Comparison of ENCODE assay signal across 9 mouse cellular contexts in genomic region chr2:33316516-33316915, GRCm38 (mm10). TPM values are rescaled to one million over a fixed set of nuclear protein-coding genes. Genes with fewer than 3 reads are reported as not detected.
DNase-seq lines count a peak whose midpoint lies in the region; ATAC-seq lines count a peak whose summit lies in the region.
"Had no signal": no experiment of that assay in that cellular context is flagged by ENCODE, and none has a peak within 500 bp of the region (broad histone marks: within the 10 kb centered on the region; RNA-seq: fewer than 3 reads in every experiment).

No protein-coding gene starts in this region.

- 10% methylated on average over 7 of the region's 7 CpGs for WGBS in midbrain, embryonic 11.5 days

- H3K4me3 ChIP-seq in midbrain, embryonic 11.5 days (ENCODE audit: low read depth, low read length), result no peak overlapping the region

- ATAC-seq in midbrain, embryonic 11.5 days (ENCODE audit: low FRiP score), result peak; percentile 96

- 0 out of 2 replicates have a peak overlapping the region, but pooled peaks have one; percentile 18 for H3K9ac ChIP-seq in midbrain, embryonic 11.5 days (ENCODE audit: low read length)

- no peaks in the 10 kb centered on the region for H3K9me3 ChIP-seq in midbrain, embryonic 11.5 days (ENCODE audit: control insufficient read depth, low read length)

- no peaks in the 10 kb centered on the region for H3K36me3 ChIP-seq in midbrain, embryonic 11.5 days (ENCODE audit: control insufficient read depth, insufficient read depth, low read length)

- no peak overlapping the region; the same call in 1 of the 2 replicates for H3K27ac ChIP-seq in midbrain, embryonic 11.5 days (ENCODE audit: low read depth, low read length)
- H3K27ac ChIP-seq: macrophage had no signal

- H3K4me2 ChIP-seq in midbrain, embryonic 11.5 days, result no peak overlapping the region

- intact Hi-C loops in left cerebral cortex, postnatal 25 days (cut with DNase I), result loop anchor here (5.0 to 10.0 kb wide), 2 partner anchors 49 to 162 kb away; no protein-coding TSS in a partner anchor

- peak; percentile 79 for DNase-seq in adrenal gland, adult 2 months
- peak; percentile 86 for DNase-seq in embryo, embryonic 10.5 days (ENCODE audit: low spot score)
- peak; percentile 95 for DNase-seq in gastrocnemius, postnatal 25 days
- DNase-seq in induced T-regulatory cell, adult 2 months (ENCODE audit: low read depth), result peak; percentile 15
- peak; percentile 50 to 68 for DNase-seq in left cerebral cortex, postnatal 25 days (ENCODE audit: low spot score in 2 of 2)
- DNase-seq in midbrain, embryonic 11.5 days (ENCODE audit: low spot score, missing footprints), result peak; percentile 94
- DNase-seq in skeletal muscle tissue, adult 2 months (ENCODE audit: low read depth, low spot score), result peak; percentile 95
- no peak for DNase-seq in c-Kit-positive CD71-positive TER-119-positive erythroid progenitor cells, embryonic 14.5 days (ENCODE audit: low spot score)

- peaks cover 7% of the 10 kb centered on the region; the same call in 1 of the 2 replicates for H3K27me3 ChIP-seq in midbrain, embryonic 11.5 days (ENCODE audit: control insufficient read depth, insufficient read depth, low read length)

- peaks cover 9% of the 10 kb centered on the region for H3K4me1 ChIP-seq in midbrain, embryonic 11.5 days (ENCODE audit: control insufficient read depth, insufficient read depth, low read length)

RNA-seq across cellular contexts. Expression of gene Ralgps1, which starts 54.8 kb away (rescaled TPM):
- 1 to 10 TPM; 4.2 to 5.1 TPM for total RNA-seq in adrenal gland, adult 2 months (2021)
- polyA plus RNA-seq in adrenal gland, adult 2 months (2012; rRNA removed), result 2.8 and 3.8 TPM in 2 replicates
- 1 to 10 TPM; 2.3 to 2.5 TPM for total RNA-seq in gastrocnemius, postnatal 25 days (2021)
- total RNA-seq in left cerebral cortex, postnatal 25 days (2021), result 10 to 100 TPM; 56.8 to 59.2 TPM
- polyA plus RNA-seq in midbrain, embryonic 11.5 days (2014; fragmentation: Nextera tagmentation; extraction: Ambion mirVana), result 13.5 and 13.8 TPM in 2 replicates

Comparison
In these comparisons a context has a peak if more than half of its experiments do, and no peak if none do; other contexts are left out.
1. RNA of gene Ralgps1, which starts 54.8 kb away (total RNA-seq): 56.8 to 59.2 TPM in left cerebral cortex, postnatal 25 days; 4.2 to 5.1 TPM in adrenal gland, adult 2 months and 2.3 to 2.5 TPM in gastrocnemius, postnatal 25 days; every median in the first group is over 4 times any median in the second.